Mouse (Mus musculus): ENCODE data around the gene P2rx4. TPM values are rescaled to one million over a fixed set of nuclear protein-coding genes. Genes with fewer than 3 reads are reported as not detected.

P2rx4 gene
- polyA plus RNA-seq, 1 experiment from 2014 or later: 17.0 TPM

Small RNAs within 50 kb of the gene (microRNA-seq; reads per million reads assigned to microRNA genes)
- gene Mir8115: not detected

Other genes with a start within 250 kb of the P2rx4 start
- 54.1 and 55.1 TPM in 2 replicates for gene Atp2a2, start 205.3 kb upstream of the P2rx4 start, polyA plus RNA-seq (2015; fragmentation: Nextera tagmentation; extraction: Ambion mirVana)
- 52.9 and 68.5 TPM in 2 replicates for gene Ift81, start 93.0 kb upstream of the P2rx4 start, polyA plus RNA-seq (2015; fragmentation: Nextera tagmentation; extraction: Ambion mirVana)
- 5.7 and 6.1 TPM in 2 replicates for gene P2rx7, start 63.6 kb upstream of the P2rx4 start, polyA plus RNA-seq (2015; fragmentation: Nextera tagmentation; extraction: Ambion mirVana)
- 62.6 and 73.4 TPM in 2 replicates for gene Camkk2, start 71.9 kb downstream of the P2rx4 start, polyA plus RNA-seq (2015; fragmentation: Nextera tagmentation; extraction: Ambion mirVana)
- 481 and 508 TPM in 2 replicates for gene Anapc5, start 113.8 kb downstream of the P2rx4 start, polyA plus RNA-seq (2015; fragmentation: Nextera tagmentation; extraction: Ambion mirVana)
- gene Rnf34, start 142.5 kb downstream of the P2rx4 start, polyA plus RNA-seq (2015; fragmentation: Nextera tagmentation; extraction: Ambion mirVana): 45.0 and 47.5 TPM in 2 replicates

All from hindbrain, embryonic 15.5 days (tissue).